Mouse (Mus musculus): ENCODE results near the gene Mcm6.
"Not testable (repeated sequence)": the region's sequence is repeated elsewhere in the genome, so short reads cannot be mapped to it uniquely, and the experiment has no call there.

GRCm38 (mm10) chr1:128319266-128319665, 40.2 kb downstream of the Mcm6 start:
- TF ChIP-seq CTCF (IDR thresholded peaks at IDR 0.05; ENCODE audit: borderline replicate concordance, insufficient read depth, low read depth, low read length); POLR2A (IDR thresholded peaks at IDR 0.05; ENCODE audit: borderline replicate concordance, insufficient read depth, low read length): not testable (repeated sequence)
